Mouse (Mus musculus): ENCODE data around the gene Net1. TPM values are rescaled to one million over a fixed set of nuclear protein-coding genes. Genes with fewer than 3 reads are reported as not detected.
"Not testable (repeated sequence)": the region's sequence is repeated elsewhere in the genome, so short reads cannot be mapped to it uniquely, and the experiment has no call there.

The Net1 gene
- total RNA-seq, 2 experiments from 2014 or later = 21.1 to 21.4 TPM

GRCm38 (mm10) chr13:3891479-3892087, 26.4 kb downstream of the Net1 start:
- no peak for DNase-seq
- intact Hi-C loops (cut with DNase I) = loop anchor here (2.0 kb wide), 1 partner anchor 225 kb away; no protein-coding TSS in a partner anchor

GRCm38 (mm10) chr13:3890061-3890460, 28.0 kb downstream of the Net1 start:
- DNase-seq = no peak
- intact Hi-C loops (cut with DNase I) = no loop called here

DNA sequence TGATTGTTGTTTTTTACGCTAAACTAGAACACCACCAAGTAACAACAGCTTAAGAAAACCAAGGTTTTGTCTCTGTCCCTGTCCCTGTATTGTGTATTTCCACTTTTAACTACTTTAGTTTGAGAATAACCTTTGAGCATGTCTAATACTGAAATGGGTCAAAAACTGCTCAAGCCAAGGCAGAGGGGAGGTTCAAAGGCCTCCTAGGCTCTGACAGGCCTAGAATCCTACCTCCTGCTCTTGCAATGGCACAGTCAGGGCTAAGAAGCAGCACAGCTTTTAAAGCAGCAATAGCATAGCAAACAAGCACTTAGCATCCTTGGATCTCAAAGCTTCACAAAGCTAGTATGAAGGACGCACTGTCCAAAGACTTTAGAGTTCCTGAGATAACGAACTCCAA, 28.9 kb downstream of the Net1 start:
- intact Hi-C loops (cut with DNase I) = no loop called here
- DNase-seq = no peak

DNA sequence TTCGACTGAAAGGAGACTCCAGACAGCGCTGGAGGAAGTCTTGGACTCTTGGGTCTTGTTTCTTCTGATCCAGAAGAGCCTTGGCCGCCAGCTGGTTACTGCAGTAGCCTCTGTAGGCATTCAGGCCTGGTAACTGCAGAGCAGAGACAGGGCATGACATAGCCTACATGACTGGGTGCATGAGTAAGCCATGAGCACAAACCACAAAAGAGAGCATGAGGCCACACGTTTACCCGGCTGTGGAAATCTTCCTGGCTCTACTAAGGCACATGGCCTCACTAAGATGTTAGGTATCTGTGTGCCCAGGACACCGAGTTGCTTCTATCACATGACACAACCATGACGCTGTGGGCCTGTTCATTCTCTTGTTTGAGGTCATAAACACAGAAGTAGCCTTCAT, 31.4 kb downstream of the Net1 start:
- intact Hi-C loops (cut with DNase I) = no loop called here
- no peak for DNase-seq

DNA sequence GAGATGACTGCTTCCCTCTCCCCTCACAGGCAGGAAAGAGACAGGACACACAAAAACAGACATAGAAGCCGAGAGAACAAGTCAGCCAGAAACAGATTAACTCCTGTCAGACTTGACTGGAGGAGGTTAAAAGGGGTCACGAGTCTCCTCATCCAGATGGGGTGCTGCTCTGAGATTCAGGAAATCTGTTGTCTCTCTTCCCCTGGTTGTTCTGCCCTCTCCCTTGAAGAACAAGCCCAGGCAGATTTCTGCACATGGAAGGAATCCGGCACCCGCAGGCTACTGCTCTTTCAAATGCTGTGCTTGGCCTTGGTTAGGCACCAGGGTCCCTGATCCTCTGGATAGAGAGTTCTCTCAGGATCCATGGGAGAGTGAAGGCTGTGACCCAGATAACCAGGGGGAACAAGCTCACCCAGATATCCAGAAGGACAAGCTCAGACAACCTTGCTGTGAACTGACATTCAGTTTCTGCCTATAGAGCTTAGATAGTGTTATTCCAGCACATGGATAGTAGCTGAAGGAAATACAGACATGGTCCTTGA, 40.3 kb downstream of the Net1 start:
- intact Hi-C loops (cut with DNase I) = no loop called here
- DNase-seq = no peak

DNA sequence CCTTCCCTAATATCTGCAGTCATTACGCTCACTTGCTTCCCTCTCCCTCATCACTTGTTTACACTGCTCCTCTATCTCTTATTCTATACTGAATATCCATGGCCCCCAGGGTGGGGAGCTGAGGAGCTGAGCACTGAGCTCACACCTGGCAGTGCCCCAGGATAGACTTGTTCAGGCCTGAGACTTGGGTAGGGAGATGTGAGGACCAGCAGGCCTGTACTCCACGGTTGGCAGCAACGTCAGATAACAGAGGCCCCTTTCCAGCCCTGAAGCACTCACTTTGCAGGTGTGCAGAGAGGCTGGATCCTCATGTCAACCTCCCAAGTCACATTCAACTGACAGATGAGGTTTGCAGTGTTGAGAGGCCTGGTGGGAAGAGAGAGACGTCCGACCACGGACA, 40.8 kb downstream of the Net1 start:
- intact Hi-C loops (cut with DNase I) = no loop called here
- no peak for DNase-seq

DNA sequence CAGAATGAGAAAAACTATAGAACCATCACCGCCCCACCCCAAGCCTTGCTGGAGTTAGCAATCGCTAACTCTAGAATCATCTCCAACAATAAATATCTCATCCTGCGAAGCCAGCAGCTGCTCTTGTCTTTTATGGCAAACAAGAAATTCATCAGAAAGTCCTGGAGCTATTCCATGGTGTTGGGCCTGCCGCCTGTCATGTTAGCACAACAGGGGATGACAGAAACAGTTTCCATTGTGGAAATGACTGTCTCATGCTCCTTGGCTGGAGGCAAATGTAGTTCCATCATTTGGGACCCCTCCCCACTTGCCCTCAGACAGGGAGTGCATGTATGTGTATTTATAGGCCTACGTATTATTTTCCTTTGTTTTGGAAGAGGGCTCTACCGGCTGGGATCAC, 41.6 kb downstream of the Net1 start:
- intact Hi-C loops (cut with DNase I) = no loop called here
- DNase-seq = peak; percentile 8

GRCm38 (mm10) chr13:3872832-3873231, 45.2 kb downstream of the Net1 start:
- intact Hi-C loops (cut with DNase I) = no loop called here
- DNase-seq = no peak

GRCm38 (mm10) chr13:3869901-3870300, 48.1 kb downstream of the Net1 start:
- no peak for DNase-seq
- intact Hi-C loops (cut with DNase I) = no loop called here

- no peak for DNase-seq
- intact Hi-C loops (cut with DNase I) = no loop called here
These were observed 50.9 kb downstream of the Net1 start for GRCm38 (mm10) chr13:3867158-3867557.

DNA sequence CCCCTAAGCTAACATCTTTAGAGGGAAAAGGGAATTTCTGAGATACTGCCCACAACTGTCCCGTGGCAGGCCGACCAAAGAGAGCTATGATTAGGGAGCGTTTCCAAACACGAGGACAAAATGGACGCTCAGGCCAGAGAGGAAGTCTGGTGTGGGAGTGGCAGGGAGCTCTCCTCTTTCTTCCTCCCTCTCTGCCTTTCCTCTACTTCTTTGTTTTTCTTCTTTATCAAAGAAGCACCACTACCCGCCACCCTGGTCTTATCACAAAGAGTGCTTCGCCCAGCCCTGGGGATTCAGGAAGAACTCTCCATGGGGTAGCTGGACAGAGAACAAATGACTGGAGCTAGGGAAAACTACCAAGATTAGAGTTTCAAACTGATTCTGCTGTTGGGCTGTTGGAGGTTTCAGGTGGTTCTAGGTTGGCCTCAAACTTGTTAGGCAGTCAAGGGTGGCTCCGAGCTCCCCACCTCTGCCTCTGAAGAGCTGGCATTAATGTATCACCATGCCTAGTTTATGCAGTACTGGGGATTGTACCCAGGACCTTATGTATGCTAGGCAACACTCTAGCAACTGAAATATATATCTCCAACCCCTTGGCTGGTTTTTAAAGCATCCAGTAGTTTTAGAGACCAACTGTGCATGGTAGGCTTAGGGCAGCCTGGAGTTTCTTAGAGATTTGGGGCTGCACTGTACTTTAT, 51.5 kb downstream of the Net1 start:
- no peak for DNase-seq
- intact Hi-C loops (cut with DNase I) = no loop called here

DNA sequence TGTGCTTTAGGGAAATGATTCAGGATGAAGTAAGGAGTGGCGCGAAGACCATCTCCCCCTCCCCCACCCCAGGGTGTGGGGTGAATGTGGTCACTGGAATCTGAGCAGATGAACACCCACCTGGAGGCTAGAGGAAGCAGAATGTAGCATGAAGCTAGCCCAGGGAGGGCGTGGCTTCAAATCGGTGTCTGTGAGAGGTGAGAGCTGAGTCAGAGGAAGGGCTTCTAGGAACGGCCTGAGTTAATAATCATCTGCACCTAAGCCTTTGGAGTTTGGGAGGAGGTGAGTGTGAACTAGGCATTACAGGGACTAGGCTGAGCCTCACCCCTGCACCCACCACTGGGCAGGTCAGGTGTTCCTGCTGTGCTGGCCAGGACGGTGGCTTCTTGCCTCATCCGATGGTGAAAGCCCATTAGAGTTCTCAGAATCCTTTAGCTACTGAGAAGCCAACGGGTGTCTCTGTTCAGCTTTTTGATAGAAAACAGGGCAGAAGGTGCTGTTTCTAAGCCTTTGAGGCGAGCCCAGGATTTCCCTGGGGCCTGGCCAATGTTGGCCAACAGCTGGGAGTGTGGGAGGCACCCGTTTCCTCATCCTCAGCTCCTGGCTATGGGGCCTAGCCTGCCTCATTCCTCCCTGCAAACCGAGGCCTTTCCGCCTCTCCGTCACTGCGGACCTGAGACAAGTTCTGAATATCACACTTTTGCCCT, 52.2 kb downstream of the Net1 start:
- intact Hi-C loops (cut with DNase I) = no loop called here

GRCm38 (mm10) chr13:3862922-3863580, 55.0 kb downstream of the Net1 start:
- intact Hi-C loops (cut with DNase I) = no loop called here
- no peak for DNase-seq

More for the DNA sequence above, 52.2 kb downstream of the Net1 start:
- no peak for DNase-seq

DNA sequence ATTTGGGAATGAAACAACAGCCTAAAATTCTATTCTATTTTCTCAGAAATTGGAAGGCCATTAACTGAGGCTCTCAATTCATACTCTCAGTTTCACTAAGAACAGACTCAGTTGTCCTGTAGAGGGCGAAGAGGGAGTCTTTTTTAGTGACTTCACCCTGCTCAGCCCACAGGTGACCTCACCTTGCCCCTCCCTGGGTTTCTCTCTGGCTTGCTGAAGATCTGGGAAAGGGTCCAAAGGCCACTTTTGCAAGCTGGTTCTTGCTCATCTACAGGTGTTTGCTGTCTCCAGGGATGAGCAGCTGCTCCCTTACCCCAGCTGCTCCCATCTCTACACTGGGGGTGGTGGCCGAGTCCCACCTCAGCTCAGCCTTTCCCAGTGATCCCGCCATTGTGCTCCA, 55.7 kb downstream of the Net1 start:
- intact Hi-C loops (cut with DNase I) = no loop called here

DNA sequence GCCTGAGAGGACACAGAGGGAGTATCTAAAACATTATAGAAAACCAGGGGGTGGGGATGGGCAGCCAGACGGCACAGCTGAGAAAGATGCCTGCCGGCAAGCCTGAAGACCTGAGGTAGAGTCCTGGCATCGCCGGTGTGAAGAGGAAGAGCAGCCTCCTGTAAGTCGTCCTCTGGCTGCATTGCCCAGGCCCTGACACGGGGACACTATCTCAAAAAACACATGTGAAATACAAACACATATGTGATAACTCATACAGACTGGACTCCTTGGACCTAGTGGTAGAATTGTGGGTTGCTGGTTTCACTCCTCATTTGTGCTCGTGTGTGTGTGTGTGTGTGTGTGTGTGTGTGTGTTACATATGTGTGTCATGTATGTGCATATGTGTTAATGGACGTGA, 56.8 kb downstream of the Net1 start:
- intact Hi-C loops (cut with DNase I) = no loop called here
- no peak for DNase-seq

More for the DNA sequence above, 55.7 kb downstream of the Net1 start:
- no peak for DNase-seq

- intact Hi-C loops (cut with DNase I) = no loop called here
These were observed 61.8 kb downstream of the Net1 start for GRCm38 (mm10) chr13:3856252-3856651.

DNA sequence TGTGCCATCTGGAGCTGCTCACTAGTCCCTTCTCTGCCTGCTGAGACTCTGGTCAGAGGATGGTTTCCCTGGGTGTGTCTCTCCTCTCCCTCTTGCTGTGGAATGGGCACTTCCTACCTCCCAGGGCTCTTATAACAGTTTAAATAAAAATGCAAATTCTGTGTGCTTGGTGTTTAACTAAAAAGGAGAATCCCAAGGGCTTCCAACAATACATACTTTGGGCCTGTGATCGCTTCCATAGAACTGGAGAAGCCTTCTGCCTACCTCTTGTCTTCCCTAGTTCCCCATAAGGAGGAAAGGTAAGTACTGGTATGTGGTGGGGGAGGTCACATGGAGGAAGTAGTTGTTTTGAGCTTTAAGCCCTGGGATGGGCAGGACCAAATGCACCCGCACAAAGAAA, 63.2 kb downstream of the Net1 start:
- no peak for DNase-seq
- intact Hi-C loops (cut with DNase I) = no loop called here

More at GRCm38 (mm10) chr13:3856252-3856651, 61.8 kb downstream of the Net1 start:
- no peak for DNase-seq

DNA sequence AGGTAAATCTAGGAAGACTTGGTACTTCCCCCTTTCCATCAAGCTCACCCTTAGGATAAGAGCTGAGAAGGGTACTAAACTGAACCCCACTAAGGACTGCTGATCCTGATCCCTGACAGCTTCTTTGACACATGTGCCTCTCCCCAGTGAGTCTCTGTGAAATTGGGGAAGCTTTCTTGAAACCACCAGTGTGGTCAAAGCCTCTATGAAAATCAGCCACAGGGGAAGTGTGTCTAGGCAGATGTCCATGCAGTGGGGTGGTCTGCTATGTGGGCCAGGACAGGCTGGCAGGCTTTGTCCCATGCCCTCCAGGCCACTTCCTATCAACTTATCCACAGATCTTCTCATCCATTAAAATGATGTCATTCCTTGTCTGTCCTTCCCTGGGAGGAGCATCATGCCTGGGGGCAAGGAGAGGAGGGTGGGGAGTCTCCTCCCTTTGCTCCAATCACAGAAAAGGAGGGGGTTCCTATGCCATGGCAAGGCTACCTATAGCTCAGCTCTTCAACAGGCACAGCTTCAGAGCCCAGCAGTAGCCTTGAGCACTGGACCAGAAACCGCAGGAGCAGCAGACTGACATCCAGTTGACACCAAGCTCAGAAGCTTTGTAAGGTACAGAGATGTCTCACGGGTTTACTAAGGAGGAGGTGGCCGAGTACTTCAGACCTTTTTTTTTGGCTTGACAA, 64.2 kb downstream of the Net1 start, which contains the start of gene Calm5:
Gene Calm5 (plus strand): TSS at position 526 of the 686 bp plus-strand sequence.
- DNase-seq; intact Hi-C loops (cut with DNase I): not testable (repeated sequence)

GRCm38 (mm10) chr13:3850330-3850729, 67.7 kb downstream of the Net1 start:
- intact Hi-C loops (cut with DNase I) = no loop called here
- no peak for DNase-seq

- DNase-seq; intact Hi-C loops (cut with DNase I): not testable (repeated sequence)
These were observed 77.4 kb downstream of the Net1 start for GRCm38 (mm10) chr13:3840662-3841061.
